Mouse (Mus musculus): ENCODE measurements around the gene Inpp5f.
"Not testable (repeated sequence)": the region's sequence is repeated elsewhere in the genome, so short reads cannot be mapped to it uniquely, and the experiment has no call there.

The Inpp5f gene

GRCm38 (mm10) chr7:128610897-128611798, at the start of gene Inpp5f:
Gene Inpp5f (plus strand): TSS chr7:128611328.
- peak; percentile 97 for DNase-seq (ENCODE audit: low read depth, low spot score)

GRCm38 (mm10) chr7:128563373-128563772, 47.8 kb upstream of the Inpp5f start:
- DNase-seq (ENCODE audit: low read depth, low spot score): peak; percentile 79

GRCm38 (mm10) chr7:128566311-128566710, 44.8 kb upstream of the Inpp5f start:
- DNase-seq (ENCODE audit: low read depth, low spot score): no peak

GRCm38 (mm10) chr7:128567561-128568244, 43.4 kb upstream of the Inpp5f start:
- no peak for DNase-seq (ENCODE audit: low read depth, low spot score)

GRCm38 (mm10) chr7:128569429-128569828, 41.7 kb upstream of the Inpp5f start:
- peak; percentile 19 for DNase-seq (ENCODE audit: low read depth, low spot score)

GRCm38 (mm10) chr7:128569987-128570656, 41.0 kb upstream of the Inpp5f start:
- no peak for DNase-seq (ENCODE audit: low read depth, low spot score)

GRCm38 (mm10) chr7:128570657-128571056, 40.5 kb upstream of the Inpp5f start:
- not testable (repeated sequence) for DNase-seq (ENCODE audit: low read depth, low spot score)

- DNase-seq (ENCODE audit: low read depth, low spot score): no peak
Observed at GRCm38 (mm10) chr7:128572030-128572429, 39.1 kb upstream of the Inpp5f start.

GRCm38 (mm10) chr7:128575211-128575610, 35.9 kb upstream of the Inpp5f start:
- DNase-seq (ENCODE audit: low read depth, low spot score): no peak

- no peak for DNase-seq (ENCODE audit: low read depth, low spot score)
Observed at GRCm38 (mm10) chr7:128575794-128576193, 35.3 kb upstream of the Inpp5f start.

- DNase-seq (ENCODE audit: low read depth, low spot score): no peak
Observed at GRCm38 (mm10) chr7:128577607-128578006, 33.5 kb upstream of the Inpp5f start.

- DNase-seq (ENCODE audit: low read depth, low spot score): no peak
Observed at GRCm38 (mm10) chr7:128578199-128578945, 32.8 kb upstream of the Inpp5f start.

- DNase-seq (ENCODE audit: low read depth, low spot score): no peak
Observed at GRCm38 (mm10) chr7:128579381-128579780, 31.7 kb upstream of the Inpp5f start.

GRCm38 (mm10) chr7:128580318-128580717, 30.8 kb upstream of the Inpp5f start:
- no peak for DNase-seq (ENCODE audit: low read depth, low spot score)

GRCm38 (mm10) chr7:128581864-128582484, 29.2 kb upstream of the Inpp5f start:
- no peak for DNase-seq (ENCODE audit: low read depth, low spot score)

GRCm38 (mm10) chr7:128583213-128583948, 27.7 kb upstream of the Inpp5f start:
- DNase-seq (ENCODE audit: low read depth, low spot score): peak; percentile 30

- DNase-seq (ENCODE audit: low read depth, low spot score): no peak
Observed at GRCm38 (mm10) chr7:128587334-128587933, 23.7 kb upstream of the Inpp5f start.

- DNase-seq (ENCODE audit: low read depth, low spot score): no peak
Observed at GRCm38 (mm10) chr7:128591345-128592084, 19.6 kb upstream of the Inpp5f start.

All from R1 (cell line).